Mouse (Mus musculus): ENCODE measurements around the gene Eaf2.

DNA sequence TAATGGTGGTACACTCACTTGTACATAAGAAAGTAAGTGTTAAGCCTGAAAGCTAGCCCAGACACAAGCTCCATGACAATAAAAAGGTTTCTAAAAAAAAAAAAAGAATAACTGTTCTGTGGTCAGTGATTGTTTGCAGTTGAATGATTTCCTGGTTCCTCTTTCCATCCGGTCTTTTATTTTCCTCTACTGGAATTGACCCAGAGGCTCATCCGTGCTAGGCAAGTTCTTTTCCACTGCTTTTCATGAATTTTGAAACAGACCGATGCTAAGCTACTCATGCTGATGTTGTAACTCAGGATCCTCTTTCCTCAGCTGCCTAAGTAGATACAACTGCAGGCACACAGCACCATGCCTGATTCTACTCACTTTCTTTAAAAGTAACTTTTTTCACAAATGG, 45.6 kb upstream of the Eaf2 start:
- no peak for TF ChIP-seq CTCF (IDR thresholded peaks at IDR 0.05; ENCODE audit: low read depth, low read length)
- no peak for TF ChIP-seq GATA1 (IDR thresholded peaks at IDR 0.05; ENCODE audit: borderline replicate concordance, low read length)
- TF ChIP-seq TAL1 (conservative IDR thresholded peaks at IDR 0.05; ENCODE audit: low read depth, low read length), result no peak
- no peak for TF ChIP-seq POLR2AphosphoS5 (IDR thresholded peaks at IDR 0.05; ENCODE audit: insufficient replicate concordance, low read depth, low read length)
